Mouse (Mus musculus) liver, embryonic 16.5 days (tissue): ENCODE results near the gene Gm28038. TPM values are rescaled to one million over a fixed set of nuclear protein-coding genes. Genes with fewer than 3 reads are reported as not detected.

Source experiments
- ATAC-seq: fragments of 200-750 bp; cut with Nextera tagmentation; 2 replicates; pipeline ENCODE4 v1.8.0; 2017; ENCODE audit warnings: low read depth, mild to moderate bottlenecking, moderate number of reproducible peaks, moderate library complexity
- H3K27ac ChIP-seq: fragments of 300-500 bp; sonication (generic); 2 replicates; pipeline ENCODE4 v1.5.1; 2014; ENCODE audit warnings: mild to moderate bottlenecking, low read length
- H3K27me3 ChIP-seq: fragments of 300-500 bp; sonication (generic); 2 replicates; pipeline ENCODE4 v1.6.1; 2014; ENCODE audit warnings: low read depth, low read length, mixed read lengths; ENCODE audit not compliant: control insufficient read depth, insufficient read depth
- H3K36me3 ChIP-seq: fragments of 300-500 bp; sonication (generic); 2 replicates; pipeline ENCODE4 v1.6.1; 2014; ENCODE audit warnings: mild to moderate bottlenecking; ENCODE audit not compliant: control insufficient read depth, insufficient read depth
- H3K4me1 ChIP-seq: fragments of 300-500 bp; sonication (generic); 2 replicates; pipeline ENCODE4 v1.6.1; 2014; ENCODE audit warnings: low read depth, low read length, mixed read lengths; ENCODE audit not compliant: control insufficient read depth
- H3K4me2 ChIP-seq: fragments of 300-500 bp; sonication (generic); 2 replicates; pipeline ENCODE4 v1.6.1; 2014; ENCODE audit warnings: low read depth, low read length, mixed read lengths
- H3K4me3 ChIP-seq: fragments of 300-500 bp; sonication (generic); 2 replicates; pipeline ENCODE4 v1.5.1; 2014; ENCODE audit warnings: low read depth, mild to moderate bottlenecking, low read length
- H3K9ac ChIP-seq: fragments of 300-500 bp; sonication (generic); 2 replicates; pipeline ENCODE4 v1.6.1; 2014; ENCODE audit warnings: low read depth, low read length
- H3K9me3 ChIP-seq: fragments of 300-500 bp; sonication (generic); replicated peaks from 2 replicates; pipeline ENCODE4 v1.6.1; 2016; ENCODE audit warnings: low read length; ENCODE audit not compliant: control insufficient read depth
- WGBS: fragments of 180-500 bp; shearing (Covaris S2); extraction: QIAGEN DNeasy Blood & Tissue Kit; methylation state at CpG from one replicate; pipeline ENCODE4 v1.1.7; 2014; ENCODE audit not compliant: insufficient replicate concordance; 5-methylcytosine and 5-hydroxymethylcytosine counted together
- polyA plus RNA-seq: library from polyadenylated mRNA; unstranded; fragments of >200 nt; fragmentation: Nextera tagmentation; extraction: Ambion mirVana; gene quantifications from 2 replicates; pipeline ENCODE4 v1.2.1, GENCODE M21; 2015

The Gm28038 gene
- polyA plus RNA-seq = not detected in 2 replicates

DNA sequence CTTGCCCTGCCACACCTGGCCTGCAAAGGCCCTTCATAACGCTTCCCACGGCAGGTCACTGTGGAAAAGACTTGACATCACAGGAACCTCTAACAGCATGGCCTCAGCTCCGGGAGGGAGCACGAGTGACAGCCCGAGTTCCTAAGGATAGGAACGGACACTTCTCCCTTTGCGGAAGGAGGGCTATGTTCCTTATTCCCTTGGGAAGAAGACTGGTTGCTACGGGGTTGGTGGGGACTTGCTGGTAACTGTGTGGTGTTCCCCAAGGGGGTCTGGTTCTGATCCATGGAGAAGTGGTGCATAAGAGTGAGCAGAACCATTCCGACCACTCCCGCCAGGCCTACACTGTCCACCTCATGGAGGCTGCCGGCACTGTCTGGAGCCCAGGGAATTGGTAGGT lies at the start of gene Gm28038:
Gene Gm28038, plus strand, starts transcription at position 301 of the 400 bp plus-strand sequence.
- Histone ChIP-seq H3K9me3 (no peaks in the 10 kb centered on the region), H3K4me2 (no peak within 1 kb of the TSS), H3K27ac (no peak within 1 kb of the TSS), H3K9ac (no peak within 1 kb of the TSS), H3K4me3 (no peak within 1 kb of the TSS), H3K4me1 (peaks cover 11% of the 10 kb centered on the region), H3K27me3 (no peaks in the 10 kb centered on the region), H3K36me3 (no peaks in the 10 kb centered on the region)
- 76% methylated on average over 11 of the region's 11 CpGs for WGBS
- no peak for ATAC-seq

DNA sequence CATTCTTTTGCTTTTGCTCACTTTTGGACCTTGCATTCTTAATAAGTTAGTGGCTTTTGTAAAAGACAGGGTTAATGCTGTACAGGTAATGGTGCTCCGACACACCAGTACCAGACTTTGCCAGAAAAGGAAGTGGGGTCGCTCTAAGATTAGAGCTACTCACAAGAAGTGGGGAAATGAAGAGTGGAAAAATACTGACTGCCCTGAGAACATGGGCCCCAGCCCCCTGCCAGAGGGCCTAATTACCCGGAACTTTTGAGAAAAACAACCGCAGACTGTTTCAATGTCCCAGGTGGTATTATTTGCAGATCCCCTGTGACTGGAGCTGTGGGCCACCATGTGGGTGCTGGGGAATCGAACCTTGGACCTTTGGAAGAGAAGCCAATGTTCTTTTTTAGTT lies 45.2 kb upstream of the Gm28038 start:
- Histone ChIP-seq H3K4me1 (peaks cover 29% of the 10 kb centered on the region), H3K27me3 (no peaks in the 10 kb centered on the region), H3K9ac (no peak overlapping the region), H3K27ac (no peak overlapping the region), H3K9me3 (peaks cover 4% of the 10 kb centered on the region; the same call in 1 of the 2 replicates), H3K4me3 (no peak overlapping the region), H3K4me2 (no peak overlapping the region), H3K36me3 (peaks cover 2% of the 10 kb centered on the region)
- 42% methylated on average over 5 of the region's 5 CpGs for WGBS
- ATAC-seq = no peak

DNA sequence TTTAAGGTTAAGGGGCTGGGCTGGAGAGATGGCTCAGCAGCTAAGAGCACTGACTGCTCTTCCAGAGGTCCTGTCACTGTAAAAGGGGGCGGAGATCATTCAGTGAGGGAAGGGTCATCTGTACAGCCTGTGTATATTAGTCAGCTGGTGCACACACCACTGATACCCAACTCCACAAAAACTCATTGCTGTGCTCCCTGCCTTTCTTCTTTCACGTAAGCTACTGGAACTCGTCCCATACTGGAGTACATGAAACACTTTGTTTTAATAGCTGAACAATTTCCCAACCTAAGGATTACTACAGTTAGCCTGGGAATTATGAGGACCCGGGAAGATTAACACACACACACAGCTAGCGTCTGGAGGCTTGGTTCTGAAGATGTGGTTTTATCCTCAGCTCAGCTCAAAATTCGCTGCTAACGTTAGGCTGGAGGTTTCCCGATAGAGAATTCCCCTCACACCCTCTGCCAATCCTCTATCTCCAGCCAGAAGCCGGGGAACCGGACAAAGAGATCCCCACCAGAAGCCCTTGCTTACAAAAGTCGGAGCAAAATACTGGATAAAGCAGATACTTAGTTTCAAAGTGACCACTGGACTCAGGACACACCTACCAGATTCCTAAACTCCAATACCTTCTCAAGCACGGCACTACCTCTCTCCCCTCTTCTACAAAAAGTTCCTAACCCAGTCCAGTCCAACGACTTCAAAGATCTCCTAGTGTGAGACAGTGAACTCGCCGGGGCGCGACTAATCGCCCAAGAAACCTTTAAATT lies 44.2 kb upstream of the Gm28038 start:
- Histone ChIP-seq H3K9ac (peak overlapping the region; percentile 95), H3K36me3 (peaks cover 10% of the 10 kb centered on the region), H3K27me3 (no peaks in the 10 kb centered on the region), H3K4me3 (peak overlapping the region; percentile 94), H3K4me2 (peak overlapping the region; percentile 86), H3K9me3 (peaks cover 2% of the 10 kb centered on the region; the same call in 1 of the 2 replicates), H3K27ac (peak overlapping the region; percentile 77), H3K4me1 (peaks cover 32% of the 10 kb centered on the region)
- ATAC-seq = no peak
- 4% methylated on average over 18 of the region's 18 CpGs for WGBS

DNA sequence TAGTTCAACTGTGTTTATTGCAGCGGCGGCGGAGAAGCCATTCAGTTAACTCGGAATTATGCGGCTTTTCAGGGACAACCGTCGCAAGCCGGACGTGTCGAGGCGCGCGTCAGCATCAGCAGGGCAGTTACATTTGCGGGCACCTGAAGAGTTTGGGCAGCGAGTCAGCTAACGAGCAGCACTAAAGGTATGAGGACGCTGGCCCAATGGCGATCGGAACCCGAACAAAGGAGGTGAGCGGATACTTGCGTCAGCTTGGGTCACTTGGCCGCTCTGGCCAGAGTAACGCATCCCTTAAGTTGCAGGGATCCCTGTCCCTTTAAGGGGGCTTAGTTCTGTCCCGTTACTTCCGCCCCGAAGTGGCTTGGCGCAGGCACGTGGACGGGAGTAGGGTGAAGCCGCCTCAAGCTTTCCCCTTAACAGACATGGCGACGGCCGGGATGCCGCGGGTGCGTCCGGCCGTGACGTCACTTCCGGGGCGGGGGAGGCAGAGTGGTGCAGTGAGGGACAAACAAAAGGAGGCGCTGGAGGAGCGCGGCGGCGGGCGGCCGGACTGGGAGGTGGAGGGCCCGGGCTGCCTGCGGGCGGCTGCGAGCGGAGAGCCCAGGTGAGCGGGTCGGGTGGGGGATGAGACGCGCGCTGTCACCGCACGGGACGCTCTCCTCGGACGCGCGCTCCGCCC lies 43.5 kb upstream of the Gm28038 start, which contains the start of gene Lrrc8a:
Gene Lrrc8a, plus strand, starts transcription at position 517 of the 682 bp plus-strand sequence.
- Histone ChIP-seq H3K27ac (peak within 1 kb of the TSS; percentile 77), H3K27me3 (no peaks in the 10 kb centered on the region), H3K4me1 (peaks cover 33% of the 10 kb centered on the region), H3K9me3 (peaks cover 1% of the 10 kb centered on the region; the same call in 1 of the 2 replicates), H3K4me3 (peak within 1 kb of the TSS; percentile 94), H3K9ac (peak within 1 kb of the TSS; percentile 95), H3K36me3 (peaks cover 10% of the 10 kb centered on the region), H3K4me2 (peak within 1 kb of the TSS; percentile 86)
- WGBS = under 1% methylated on average over 55 of the region's 67 CpGs
- peak; percentile 92 for ATAC-seq

DNA sequence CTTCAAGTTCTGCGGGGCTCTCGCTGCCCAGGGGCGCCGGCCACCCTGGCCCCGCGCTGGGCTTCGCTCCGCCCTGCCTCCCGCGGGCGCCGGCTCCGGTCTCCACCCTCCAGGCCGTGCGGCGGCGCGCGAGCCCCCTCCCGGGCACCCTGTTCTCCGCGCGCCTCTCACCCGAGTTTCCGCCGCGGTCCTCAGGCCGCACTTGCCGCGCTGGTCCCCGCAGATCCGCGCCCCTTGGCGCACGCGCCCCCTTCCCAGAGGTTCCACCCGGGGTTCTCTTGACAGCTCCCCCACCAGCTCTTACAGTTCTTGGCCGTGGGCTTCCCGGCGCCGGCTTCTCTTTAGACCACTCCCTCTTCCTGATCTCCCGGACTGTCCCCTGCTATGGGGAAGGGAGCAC lies 43.0 kb upstream of the Gm28038 start:
- H3K27me3 ChIP-seq = no peaks in the 10 kb centered on the region
- peaks cover 10% of the 10 kb centered on the region for H3K36me3 ChIP-seq
- peak; percentile 79 for ATAC-seq
- H3K4me2 ChIP-seq = peak overlapping the region; percentile 86
- under 1% methylated on average over 34 of the region's 42 CpGs for WGBS
- peak overlapping the region; percentile 94 for H3K4me3 ChIP-seq
- peak overlapping the region; percentile 77 for H3K27ac ChIP-seq
- H3K4me1 ChIP-seq = peaks cover 39% of the 10 kb centered on the region
- H3K9ac ChIP-seq = peak overlapping the region; percentile 95
- H3K9me3 ChIP-seq = no peaks in the 10 kb centered on the region; the same call in 1 of the 2 replicates

DNA sequence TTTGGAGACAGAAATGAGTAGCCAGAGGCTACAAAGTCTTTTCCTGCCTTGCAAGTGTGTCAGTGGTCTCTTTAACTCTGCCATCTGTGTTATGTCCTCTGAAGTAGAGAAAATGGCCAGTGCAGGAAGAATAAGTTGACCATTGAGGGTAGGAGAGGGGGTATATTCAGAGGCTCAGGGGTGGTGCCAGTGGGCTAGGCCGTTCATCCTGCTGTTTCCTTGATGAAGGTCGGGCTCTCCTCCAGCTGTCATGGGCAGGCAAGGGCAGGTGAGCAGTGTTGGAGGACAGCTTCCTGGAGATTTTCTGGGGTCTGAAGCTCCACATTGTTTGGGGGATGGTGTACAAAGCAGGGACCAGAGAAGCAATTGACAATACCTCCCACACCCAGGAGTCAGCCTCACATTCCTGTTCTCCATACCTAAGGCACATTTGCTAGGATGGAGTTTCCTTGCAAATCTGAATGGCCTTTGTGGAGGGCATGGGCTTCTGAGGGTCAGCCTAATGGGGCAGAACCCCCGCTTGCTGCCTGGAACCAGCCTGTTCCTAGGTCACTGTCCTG lies 41.9 kb upstream of the Gm28038 start:
- Histone ChIP-seq H3K36me3 (peaks cover 16% of the 10 kb centered on the region), H3K4me3 (peak overlapping the region; percentile 94), H3K9me3 (no peaks in the 10 kb centered on the region), H3K27ac (peak overlapping the region; percentile 77), H3K4me1 (peaks cover 43% of the 10 kb centered on the region), H3K9ac (peak overlapping the region; percentile 95), H3K4me2 (peak overlapping the region; percentile 86), H3K27me3 (no peaks in the 10 kb centered on the region)
- 50% methylated on average over 3 of the region's 3 CpGs for WGBS
- ATAC-seq = no peak

DNA sequence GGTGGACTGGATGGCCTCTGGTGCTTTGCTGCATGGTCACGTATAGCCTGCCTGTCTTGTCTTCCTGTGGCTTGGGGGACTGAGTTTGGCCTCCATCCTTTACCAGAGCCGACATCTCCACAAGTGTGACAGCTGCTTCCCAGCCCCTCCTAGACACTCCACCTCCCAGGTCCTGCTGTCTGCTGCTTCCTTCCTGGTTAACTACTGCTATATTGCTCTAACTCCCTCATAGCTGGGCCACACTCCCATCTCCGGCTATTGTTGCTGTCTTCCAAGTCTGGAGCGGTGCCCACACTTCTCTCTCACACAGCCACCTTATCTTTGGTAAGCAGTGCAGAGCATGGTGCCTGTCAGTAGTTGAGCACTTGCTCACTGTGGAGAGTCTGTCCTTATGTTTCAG lies 41.1 kb upstream of the Gm28038 start:
- Histone ChIP-seq H3K27ac (peak overlapping the region; percentile 77), H3K27me3 (no peaks in the 10 kb centered on the region), H3K4me2 (peak overlapping the region; percentile 86), H3K36me3 (peaks cover 16% of the 10 kb centered on the region), H3K9me3 (no peaks in the 10 kb centered on the region), H3K4me3 (peak overlapping the region; percentile 17), H3K4me1 (peaks cover 43% of the 10 kb centered on the region), H3K9ac (peak overlapping the region; percentile 95)
- ATAC-seq = peak; percentile 24
- WGBS = 25% methylated on average over 4 of the region's 4 CpGs

DNA sequence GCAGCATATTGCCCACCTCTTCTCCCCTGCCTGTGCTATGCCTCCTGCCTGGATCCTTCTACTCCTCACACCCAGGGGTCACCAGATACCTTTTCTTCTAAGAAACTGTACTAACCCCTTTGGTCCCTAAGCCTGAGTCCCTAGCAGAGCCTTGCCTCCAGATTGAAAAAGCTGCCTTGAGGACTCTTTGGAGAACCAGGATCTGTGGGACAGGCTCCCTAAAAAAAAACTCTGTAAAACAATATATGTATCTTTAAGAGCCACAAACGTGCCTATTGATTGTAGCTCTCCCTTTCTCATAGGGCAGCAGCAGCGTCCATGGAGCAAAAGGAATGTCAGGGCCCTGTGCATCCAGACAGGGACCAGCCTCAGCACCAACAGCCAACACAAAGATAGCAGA lies 40.6 kb upstream of the Gm28038 start, which contains the start of gene Gm28035:
Gene Gm28035, plus strand, starts transcription at position 301 of the 400 bp plus-strand sequence.
- H3K9ac ChIP-seq = peak within 1 kb of the TSS; percentile 95
- ATAC-seq = no peak
- WGBS = 58% methylated on average over 2 of the region's 2 CpGs
- H3K27me3 ChIP-seq = no peaks in the 10 kb centered on the region
- peaks cover 16% of the 10 kb centered on the region for H3K36me3 ChIP-seq
- H3K4me1 ChIP-seq = peaks cover 43% of the 10 kb centered on the region
- peak within 1 kb of the TSS; percentile 94 for H3K4me3 ChIP-seq
- H3K9me3 ChIP-seq = no peaks in the 10 kb centered on the region
- peak within 1 kb of the TSS; percentile 86 for H3K4me2 ChIP-seq
- H3K27ac ChIP-seq = peak within 1 kb of the TSS; percentile 77
